Mouse (Mus musculus) frontal cortex, postnatal 10 days (tissue): ENCODE measurements around the gene Pabpc4.
A peak's percentile ranks its signal among the peaks of the same experiment; 100 is the strongest.

Experiments
- DNase-seq, 2 experiments: peaks; one replicate each; pipeline ENCODE4 v3.0.0; 2022; ENCODE audit warnings: low spot score in 2 of 2, mixed read lengths in 1 of 2

The Pabpc4 gene

GRCm38 (mm10) chr4:123342091-123342641 is 80.0 kb downstream of the Pabpc4 start:
- no peak for DNase-seq

- DNase-seq: peak in 1 of 2 experiments; percentile 45
Measured at GRCm38 (mm10) chr4:123342642-123343470, 80.7 kb downstream of the Pabpc4 start, which contains the start of gene Bmp8a. Gene Bmp8a, minus strand, starts transcription at chr4:123343252.

- DNase-seq: no peak
Measured at GRCm38 (mm10) chr4:123343471-123343789, 81.3 kb downstream of the Pabpc4 start.
